Mouse (Mus musculus): ENCODE data around the gene Gm10190. TPM values are rescaled to one million over a fixed set of nuclear protein-coding genes. Genes with fewer than 3 reads are reported as not detected.

Gm10190 gene
- polyA plus RNA-seq, 1 experiment from 2014 or later, result 2.2 TPM

- ATAC-seq (ENCODE audit: low FRiP score) (peak; percentile 86), DNase-seq (ENCODE audit: low spot score) (no peak)
- H3K4me1 ChIP-seq (replicated peaks; ENCODE audit: control insufficient read depth, insufficient read depth, low read length), result no peaks in the 10 kb centered on the region
- peak overlapping the region; percentile 83 for H3K27ac ChIP-seq
- H3K9ac ChIP-seq, result peak overlapping the region; percentile 82
- 17% methylated on average over 28 of the region's 29 CpGs for WGBS
- H3K36me3 ChIP-seq (replicated peaks; ENCODE audit: control insufficient read depth, insufficient read depth), result no peaks in the 10 kb centered on the region
- peak overlapping the region; percentile 80 for H3K4me2 ChIP-seq (replicated peaks)
- no peaks in the 10 kb centered on the region for H3K27me3 ChIP-seq (ENCODE audit: control insufficient read depth, insufficient read depth, low read length)
- peak overlapping the region; percentile 49 for H3K4me3 ChIP-seq (replicated peaks; ENCODE audit: low read length)
- no peaks in the 10 kb centered on the region for H3K9me3 ChIP-seq (ENCODE audit: control insufficient read depth, low read length)
These were observed 370 bp upstream of the Gm10190 start for GRCm38 (mm10) chr17:80373726-80374096.

GRCm38 (mm10) chr17:80368606-80369005 is 4.7 kb downstream of the Gm10190 start:
- no peaks in the 10 kb centered on the region for H3K4me1 ChIP-seq (replicated peaks; ENCODE audit: control insufficient read depth, insufficient read depth, low read length)
- 81% methylated on average over 9 of the region's 9 CpGs for WGBS
- ATAC-seq (ENCODE audit: low FRiP score) (no peak), DNase-seq (ENCODE audit: low spot score) (no peak)
- H3K4me3 ChIP-seq (replicated peaks; ENCODE audit: low read length), result no peak overlapping the region
- H3K27ac ChIP-seq, result no peak overlapping the region
- H3K36me3 ChIP-seq (replicated peaks; ENCODE audit: control insufficient read depth, insufficient read depth), result no peaks in the 10 kb centered on the region
- no peaks in the 10 kb centered on the region for H3K27me3 ChIP-seq (ENCODE audit: control insufficient read depth, insufficient read depth, low read length)
- no peaks in the 10 kb centered on the region for H3K9me3 ChIP-seq (ENCODE audit: control insufficient read depth, low read length)
- H3K4me2 ChIP-seq (replicated peaks), result no peak overlapping the region
- H3K9ac ChIP-seq, result no peak overlapping the region

- Histone ChIP-seq H3K4me2 (replicated peaks) (no peak overlapping the region), H3K4me3 (replicated peaks; ENCODE audit: low read length) (no peak overlapping the region), H3K36me3 (replicated peaks; ENCODE audit: control insufficient read depth, insufficient read depth) (no peaks in the 10 kb centered on the region), H3K9me3 (ENCODE audit: control insufficient read depth, low read length) (no peaks in the 10 kb centered on the region), H3K9ac (no peak overlapping the region), H3K27me3 (ENCODE audit: control insufficient read depth, insufficient read depth, low read length) (no peaks in the 10 kb centered on the region), H3K27ac (no peak overlapping the region), H3K4me1 (replicated peaks; ENCODE audit: control insufficient read depth, insufficient read depth, low read length) (no peaks in the 10 kb centered on the region)
- ATAC-seq (ENCODE audit: low FRiP score) (no peak), DNase-seq (ENCODE audit: low spot score) (no peak)
- WGBS, result 93% methylated on average over 5 of the region's 5 CpGs
These were observed 6.1 kb downstream of the Gm10190 start for GRCm38 (mm10) chr17:80367276-80367675.

- Histone ChIP-seq H3K27me3 (ENCODE audit: control insufficient read depth, insufficient read depth, low read length) (no peaks in the 10 kb centered on the region), H3K9ac (no peak overlapping the region), H3K27ac (no peak overlapping the region), H3K4me2 (replicated peaks) (no peak overlapping the region), H3K36me3 (replicated peaks; ENCODE audit: control insufficient read depth, insufficient read depth) (no peaks in the 10 kb centered on the region), H3K4me1 (replicated peaks; ENCODE audit: control insufficient read depth, insufficient read depth, low read length) (no peaks in the 10 kb centered on the region), H3K4me3 (replicated peaks; ENCODE audit: low read length) (no peak overlapping the region), H3K9me3 (ENCODE audit: control insufficient read depth, low read length) (no peaks in the 10 kb centered on the region)
- whole genome bisulfite sequencing, result 92% methylated on average over 8 of the region's 8 CpGs
- DNase-seq (ENCODE audit: low spot score) (no peak), ATAC-seq (ENCODE audit: low FRiP score) (no peak)
These were observed 13.1 kb downstream of the Gm10190 start for GRCm38 (mm10) chr17:80360245-80360644.

GRCm38 (mm10) chr17:80347234-80347633 is 26.1 kb downstream of the Gm10190 start:
- 33% methylated on average over 6 of the region's 6 CpGs for WGBS
- no peak overlapping the region for H3K27ac ChIP-seq
- ATAC-seq (ENCODE audit: low FRiP score) (no peak), DNase-seq (ENCODE audit: low spot score) (no peak)
- no peaks in the 10 kb centered on the region for H3K36me3 ChIP-seq (replicated peaks; ENCODE audit: control insufficient read depth, insufficient read depth)
- H3K27me3 ChIP-seq (ENCODE audit: control insufficient read depth, insufficient read depth, low read length), result no peaks in the 10 kb centered on the region
- H3K9ac ChIP-seq, result no peak overlapping the region
- H3K4me2 ChIP-seq (replicated peaks), result no peak overlapping the region
- H3K4me1 ChIP-seq (replicated peaks; ENCODE audit: control insufficient read depth, insufficient read depth, low read length), result no peaks in the 10 kb centered on the region
- no peak overlapping the region for H3K4me3 ChIP-seq (replicated peaks; ENCODE audit: low read length)
- H3K9me3 ChIP-seq (ENCODE audit: control insufficient read depth, low read length), result no peaks in the 10 kb centered on the region

- ATAC-seq (ENCODE audit: low FRiP score), result no peak
- Histone ChIP-seq H3K27me3 (ENCODE audit: control insufficient read depth, insufficient read depth, low read length) (no peaks in the 10 kb centered on the region), H3K4me3 (replicated peaks; ENCODE audit: low read length) (no peak overlapping the region), H3K9ac (no peak overlapping the region), H3K27ac (no peak overlapping the region), H3K4me1 (replicated peaks; ENCODE audit: control insufficient read depth, insufficient read depth, low read length) (no peaks in the 10 kb centered on the region), H3K9me3 (ENCODE audit: control insufficient read depth, low read length) (no peaks in the 10 kb centered on the region), H3K4me2 (replicated peaks) (no peak overlapping the region), H3K36me3 (replicated peaks; ENCODE audit: control insufficient read depth, insufficient read depth) (no peaks in the 10 kb centered on the region)
- WGBS, result 14% methylated on average over 11 of the region's 11 CpGs
- no peak for DNase-seq (ENCODE audit: low spot score)
These were observed 26.7 kb downstream of the Gm10190 start for GRCm38 (mm10) chr17:80346591-80347125.

GRCm38 (mm10) chr17:80345277-80345676 is 28.1 kb downstream of the Gm10190 start:
- Histone ChIP-seq H3K36me3 (replicated peaks; ENCODE audit: control insufficient read depth, insufficient read depth) (no peaks in the 10 kb centered on the region), H3K4me1 (replicated peaks; ENCODE audit: control insufficient read depth, insufficient read depth, low read length) (no peaks in the 10 kb centered on the region), H3K27ac (no peak overlapping the region), H3K4me2 (replicated peaks) (no peak overlapping the region), H3K27me3 (ENCODE audit: control insufficient read depth, insufficient read depth, low read length) (no peaks in the 10 kb centered on the region), H3K4me3 (replicated peaks; ENCODE audit: low read length) (no peak overlapping the region), H3K9ac (no peak overlapping the region), H3K9me3 (ENCODE audit: control insufficient read depth, low read length) (no peaks in the 10 kb centered on the region)
- ATAC-seq (ENCODE audit: low FRiP score) (no peak), DNase-seq (ENCODE audit: low spot score) (no peak)
- 87% methylated on average over 4 of the region's 4 CpGs for WGBS

GRCm38 (mm10) chr17:80332386-80332785 is 41.0 kb downstream of the Gm10190 start:
- H3K9ac ChIP-seq, result no peak overlapping the region
- no peak overlapping the region for H3K4me2 ChIP-seq (replicated peaks)
- no peaks in the 10 kb centered on the region for H3K9me3 ChIP-seq (ENCODE audit: control insufficient read depth, low read length)
- DNase-seq (ENCODE audit: low spot score), result no peak
- H3K36me3 ChIP-seq (replicated peaks; ENCODE audit: control insufficient read depth, insufficient read depth), result no peaks in the 10 kb centered on the region
- ATAC-seq (ENCODE audit: low FRiP score), result no peak; the same call in 1 of the 2 replicates
- 79% methylated on average over 2 of the region's 2 CpGs for WGBS
- H3K27me3 ChIP-seq (ENCODE audit: control insufficient read depth, insufficient read depth, low read length), result no peaks in the 10 kb centered on the region
- H3K27ac ChIP-seq, result no peak overlapping the region
- no peaks in the 10 kb centered on the region for H3K4me1 ChIP-seq (replicated peaks; ENCODE audit: control insufficient read depth, insufficient read depth, low read length)
- H3K4me3 ChIP-seq (replicated peaks; ENCODE audit: low read length), result no peak overlapping the region

GRCm38 (mm10) chr17:80326431-80326830 is 46.9 kb downstream of the Gm10190 start:
- ATAC-seq (ENCODE audit: low FRiP score), result peak; percentile 77; the same call in 1 of the 2 replicates
- Histone ChIP-seq H3K9me3 (ENCODE audit: control insufficient read depth, low read length) (no peaks in the 10 kb centered on the region), H3K27ac (no peak overlapping the region; the same call in 1 of the 2 replicates), H3K36me3 (replicated peaks; ENCODE audit: control insufficient read depth, insufficient read depth) (no peaks in the 10 kb centered on the region), H3K4me3 (replicated peaks; ENCODE audit: low read length) (no peak overlapping the region), H3K27me3 (ENCODE audit: control insufficient read depth, insufficient read depth, low read length) (no peaks in the 10 kb centered on the region), H3K9ac (no peak overlapping the region), H3K4me2 (replicated peaks) (no peak overlapping the region), H3K4me1 (replicated peaks; ENCODE audit: control insufficient read depth, insufficient read depth, low read length) (no peaks in the 10 kb centered on the region)
- DNase-seq (ENCODE audit: low spot score), result no peak
- WGBS, result 58% methylated on average over 3 of the region's 3 CpGs

- ATAC-seq (ENCODE audit: low FRiP score), result no peak
- H3K27ac ChIP-seq, result 0 out of 2 replicates have a peak overlapping the region, but pooled peaks have one; percentile 46
- H3K9me3 ChIP-seq (ENCODE audit: control insufficient read depth, low read length), result no peaks in the 10 kb centered on the region
- H3K36me3 ChIP-seq (replicated peaks; ENCODE audit: control insufficient read depth, insufficient read depth), result no peaks in the 10 kb centered on the region
- H3K27me3 ChIP-seq (ENCODE audit: control insufficient read depth, insufficient read depth, low read length), result no peaks in the 10 kb centered on the region
- no peak overlapping the region for H3K4me2 ChIP-seq (replicated peaks)
- WGBS, result 89% methylated on average over 5 of the region's 5 CpGs
- H3K9ac ChIP-seq, result no peak overlapping the region
- no peak for DNase-seq (ENCODE audit: low spot score)
- H3K4me3 ChIP-seq (replicated peaks; ENCODE audit: low read length), result no peak overlapping the region
- H3K4me1 ChIP-seq (replicated peaks; ENCODE audit: control insufficient read depth, insufficient read depth, low read length), result no peaks in the 10 kb centered on the region
These were observed 47.9 kb downstream of the Gm10190 start for GRCm38 (mm10) chr17:80325456-80325855.

All from hindbrain, embryonic 14.5 days (tissue).